ENCODE assay signal across 9 mouse cellular contexts in genomic region chr1:173853711-173854110, GRCm38 (mm10). TPM values are rescaled to one million over a fixed set of nuclear protein-coding genes. Genes with fewer than 3 reads are reported as not detected.
DNase-seq lines count a peak whose midpoint lies in the region; ATAC-seq and TF ChIP-seq lines count a peak whose summit lies in the region.
"Not testable (repeated sequence)": the region's sequence is repeated elsewhere in the genome, so short reads cannot be mapped to it uniquely, and the experiment has no call there.
"Had no signal": no experiment of that assay in that cellular context is flagged by ENCODE, and none has a peak within 500 bp of the region (broad histone marks: within the 10 kb centered on the region; RNA-seq: fewer than 3 reads in every experiment).

No protein-coding gene starts in this region.

- H3K9me3 ChIP-seq in intestine, postnatal 0 days (ENCODE audit: control insufficient read depth) = not testable (repeated sequence)

- not testable (repeated sequence) for H3K27me3 ChIP-seq in intestine, postnatal 0 days (replicated peaks; ENCODE audit: control insufficient read depth, insufficient read depth, low read length)

- peak; percentile 23 for DNase-seq in ES-CJ7 (ENCODE audit: low read depth, low spot score)
- DNase-seq in cerebellum, postnatal 10 days = peak; percentile 66 to 70
- peak; percentile 6 to 30 for DNase-seq in frontal cortex, postnatal 36 days (ENCODE audit: low spot score in 2 of 2)
- peak; percentile 42 to 54 for DNase-seq in left cerebral cortex, postnatal 14 days (ENCODE audit: low spot score in 2 of 2)
- peak; percentile 5 for DNase-seq in mesoderm, embryonic 11.5 days (ENCODE audit: low read depth, low spot score)
- DNase-seq in right cerebral cortex, postnatal 14 days = peak; percentile 54

- intact Hi-C loops in left cerebral cortex, postnatal 14 days (cut with DNase I) = loop anchor here (10.0 kb wide), 1 partner anchor 241 kb away; the partner anchor contains the start of gene Olfr427

- H3K27ac ChIP-seq in intestine, postnatal 0 days (ENCODE audit: low read depth, low read length) = not testable (repeated sequence)

- not testable (repeated sequence) for H3K9ac ChIP-seq in intestine, postnatal 0 days (ENCODE audit: low read depth, low read length)

- H3K36me3 ChIP-seq in intestine, postnatal 0 days (ENCODE audit: control insufficient read depth, insufficient read depth) = not testable (repeated sequence)

- ATAC-seq in intestine, postnatal 0 days = not testable (repeated sequence)

- peak; percentile 61 for TF ChIP-seq CTCF in intestine, postnatal 0 days (IDR thresholded peaks at IDR 0.05; ENCODE audit: low read depth)

- not testable (repeated sequence) for H3K4me3 ChIP-seq in intestine, postnatal 0 days (ENCODE audit: low read depth, low read length)

- not testable (repeated sequence) for H3K4me2 ChIP-seq in intestine, postnatal 0 days (replicated peaks; ENCODE audit: low read depth)

- H3K4me1 ChIP-seq in intestine, postnatal 0 days (replicated peaks; ENCODE audit: control insufficient read depth, insufficient read depth, low read length) = not testable (repeated sequence)

RNA-seq across cellular contexts. Expression of gene Ifi211, which starts 59.1 kb away (rescaled TPM):
- polyA plus RNA-seq in intestine, postnatal 0 days (2015; fragmentation: Nextera tagmentation; extraction: Ambion mirVana) = 1.3 and 1.6 TPM in 2 replicates
- not detected for total RNA-seq in left cerebral cortex, postnatal 14 days (2021)
- total RNA-seq: layer of hippocampus, adult 18-20 months had no signal
- polyA plus RNA-seq: limb, embryonic 10.5 days had no signal

Comparison
In these comparisons a context has a peak if more than half of its experiments do, and no peak if none do; other contexts are left out.
1. DNase-seq: peak in every context shown above with its lines; median percentile 68 in cerebellum, postnatal 10 days; 54 in right cerebral cortex, postnatal 14 days; 48 in left cerebral cortex, postnatal 14 days; 23 in ES-CJ7; 18 in frontal cortex, postnatal 36 days; 5 in mesoderm, embryonic 11.5 days.